Mouse (Mus musculus): ENCODE measurements around the gene Nme9.

- no peak for TF ChIP-seq POLR2A (IDR thresholded peaks at IDR 0.05; ENCODE audit: insufficient read depth, low read depth, low read length)
- peak; percentile 55 for TF ChIP-seq CTCF (IDR thresholded peaks at IDR 0.05)
Measured at GRCm38 (mm10) chr9:99469681-99470273, 18.5 kb downstream of the Nme9 start.

All from heart, adult 2 months (tissue).